Mouse (Mus musculus) MEL (cell line): ENCODE data around the gene Pla2g12a. TPM values are rescaled to one million over a fixed set of nuclear protein-coding genes. Genes with fewer than 3 reads are reported as not detected.

ENCODE experiments used
- DNase-seq: peaks from one replicate; pipeline ENCODE4 v3.0.0; 2011; ENCODE audit warnings: low read depth, low spot score
- H3K27ac ChIP-seq: 2 replicates; pipeline ENCODE4 v1.5.1; 2012; ENCODE audit warnings: low read depth, mild to moderate bottlenecking, control low read depth, low read length, moderate library complexity; ENCODE audit not compliant: control insufficient read depth
- H3K27me3 ChIP-seq, 2 experiments: fragments of 150-350 bp in 1 of 2; sonication (generic) in 1 of 2; 2 replicates each; pipeline ENCODE4 v1.6.1; 2012; ENCODE audit warnings: low read length in 2 of 2, mild to moderate bottlenecking in 2 of 2, improper control_type of control experiment in 1 of 2, moderate library complexity in 1 of 2; ENCODE audit not compliant: insufficient read depth in 2 of 2, control insufficient read depth in 1 of 2
- H3K36me3 ChIP-seq, 2 experiments: 2 replicates each; pipeline ENCODE4 v1.6.1; 2012 to 2014; ENCODE audit warnings: low read length in 2 of 2, improper control_type of control experiment in 1 of 2, inconsistent platforms in 1 of 2, mild to moderate bottlenecking in 1 of 2; ENCODE audit not compliant: insufficient read depth in 2 of 2, control insufficient read depth in 1 of 2
- H3K4me1 ChIP-seq, 2 experiments: fragments of 150-350 bp in 1 of 2; sonication (generic) in 1 of 2; 2 replicates each; pipeline ENCODE4 v1.6.1; 2012; ENCODE audit warnings: low read length in 2 of 2, improper control_type of control experiment in 1 of 2, mild to moderate bottlenecking in 1 of 2; ENCODE audit not compliant: insufficient read depth in 2 of 2, control insufficient read depth in 1 of 2
- H3K4me3 ChIP-seq, 2 experiments: fragments of 150-350 bp in 1 of 2; sonication (generic) in 1 of 2; 2 replicates each; pipeline ENCODE4 v1.5.1; 2012; ENCODE audit warnings: low read depth in 2 of 2, low read length in 2 of 2, mild to moderate bottlenecking in 2 of 2, moderate library complexity in 2 of 2, control low read depth in 1 of 2, improper control_type of control experiment in 1 of 2; ENCODE audit not compliant: control insufficient read depth in 1 of 2, insufficient read depth in 1 of 2
- H3K79me2 ChIP-seq: 2 replicates; pipeline ENCODE4 v1.6.1; 2012; ENCODE audit warnings: mild to moderate bottlenecking, low read length, moderate library complexity; ENCODE audit not compliant: control insufficient read depth, poor library complexity, insufficient read depth
- H3K9ac ChIP-seq: 2 replicates; pipeline ENCODE4 v1.6.1; 2012; ENCODE audit warnings: low read depth, mild to moderate bottlenecking, control low read depth, low read length, moderate library complexity; ENCODE audit not compliant: control insufficient read depth, poor library complexity, severe bottlenecking
- H3K9me3 ChIP-seq: fragments of 150-350 bp; sonication (generic); replicated peaks from 2 replicates; pipeline ENCODE4 v1.6.1; 2012; ENCODE audit warnings: mild to moderate bottlenecking, low read length, improper control_type of control experiment, moderate library complexity; ENCODE audit not compliant: insufficient read depth
- BHLHE40 ChIP-seq: IDR thresholded peaks from 2 replicates; pipeline ENCODE4 v1.6.1; 2012; ENCODE audit warnings: low read depth, mild to moderate bottlenecking, inconsistent platforms, low read length, improper control_type of control experiment, borderline replicate concordance
- CHD1 ChIP-seq: IDR thresholded peaks from 2 replicates; pipeline ENCODE4 v1.6.1; 2012; ENCODE audit warnings: low read depth, mild to moderate bottlenecking, inconsistent platforms, low read length, improper control_type of control experiment
- CTCF ChIP-seq, 3 experiments: IDR thresholded peaks in 2 of 3; conservative IDR thresholded peaks in 1 of 3; 2 replicates each; pipeline ENCODE4 v1.5.1; 2011 to 2012; ENCODE audit warnings: low read length in 3 of 3, low read depth in 2 of 3, mild to moderate bottlenecking in 2 of 3, improper control_type of control experiment in 1 of 3, inconsistent platforms in 1 of 3, mixed read lengths in 1 of 3, moderate library complexity in 1 of 3; ENCODE audit not compliant: control insufficient read depth in 1 of 3, insufficient read depth in 1 of 3, poor library complexity in 1 of 3, severe bottlenecking in 1 of 3
- EP300 ChIP-seq, 2 experiments: IDR thresholded peaks; 2 replicates each; pipeline ENCODE4 v1.6.1; 2011; ENCODE audit warnings: improper control_type of control experiment in 2 of 2, low read length in 2 of 2, low read depth in 1 of 2, mild to moderate bottlenecking in 1 of 2
- ETS1 ChIP-seq: IDR thresholded peaks from 2 replicates; pipeline ENCODE4 v1.6.1; 2012; ENCODE audit warnings: low read depth, mild to moderate bottlenecking, inconsistent platforms, low read length, improper control_type of control experiment, moderate library complexity
- GATA1 ChIP-seq: IDR thresholded peaks from 2 replicates; pipeline ENCODE4 v1.6.1; 2011; ENCODE audit warnings: low read depth, low read length, improper control_type of control experiment
- HCFC1 ChIP-seq: IDR thresholded peaks from 2 replicates; pipeline ENCODE4 v1.6.1; 2012; ENCODE audit warnings: low read depth, mild to moderate bottlenecking, inconsistent platforms, low read length, improper control_type of control experiment, moderate library complexity
- JUND ChIP-seq: IDR thresholded peaks from 2 replicates; pipeline ENCODE4 v1.6.1; 2011; ENCODE audit warnings: low read depth, mild to moderate bottlenecking, improper control_type of control experiment, low read length
- MAX ChIP-seq: IDR thresholded peaks from 2 replicates; pipeline ENCODE4 v1.6.1; 2011; ENCODE audit warnings: low read length, improper control_type of control experiment
- MAZ ChIP-seq: IDR thresholded peaks from 2 replicates; pipeline ENCODE4 v1.6.1; 2012; ENCODE audit warnings: low read depth, mild to moderate bottlenecking, inconsistent platforms, low read length, improper control_type of control experiment
- MEF2A ChIP-seq: IDR thresholded peaks from 2 replicates; pipeline ENCODE4 v1.6.1; 2014; ENCODE audit warnings: low read depth, mild to moderate bottlenecking, inconsistent platforms, low read length, improper control_type of control experiment; ENCODE audit not compliant: poor library complexity, insufficient replicate concordance, severe bottlenecking; ENCODE audit errors: extremely low read depth
- MXI1 ChIP-seq: IDR thresholded peaks from 2 replicates; pipeline ENCODE4 v1.6.1; 2011; ENCODE audit warnings: mild to moderate bottlenecking, low read depth, low read length, improper control_type of control experiment
- MYC ChIP-seq: IDR thresholded peaks from 2 replicates; pipeline ENCODE4 v1.6.1; 2011; ENCODE audit warnings: low read depth, mild to moderate bottlenecking, low read length, improper control_type of control experiment, moderate library complexity
- NRF1 ChIP-seq: IDR thresholded peaks from 2 replicates; pipeline ENCODE4 v1.6.1; 2014; ENCODE audit warnings: low read depth, mild to moderate bottlenecking, inconsistent platforms, low read length, improper control_type of control experiment, moderate library complexity; ENCODE audit not compliant: poor library complexity, insufficient read depth, severe bottlenecking
- POLR2A ChIP-seq, 2 experiments: IDR thresholded peaks; 2 replicates each; pipeline ENCODE4 v1.6.1; 2011 to 2012; ENCODE audit warnings: low read length in 2 of 2, mild to moderate bottlenecking in 2 of 2, control low read depth in 1 of 2, improper control_type of control experiment in 1 of 2, low read depth in 1 of 2, moderate library complexity in 1 of 2; ENCODE audit not compliant: control insufficient read depth in 1 of 2, insufficient read depth in 1 of 2, poor library complexity in 1 of 2
- POLR2AphosphoS5 ChIP-seq: IDR thresholded peaks from 2 replicates; pipeline ENCODE4 v1.6.1; 2012; ENCODE audit warnings: low read depth, borderline replicate concordance, mild to moderate bottlenecking, inconsistent platforms, low read length, moderate library complexity, mixed read lengths
- RCOR1 ChIP-seq: IDR thresholded peaks from 2 replicates; pipeline ENCODE4 v1.6.1; 2012; ENCODE audit warnings: low read depth, mild to moderate bottlenecking, inconsistent platforms, low read length, improper control_type of control experiment
- USF2 ChIP-seq, 2 experiments: IDR thresholded peaks; 2 replicates each; pipeline ENCODE4 v1.6.1; 2011 to 2012; ENCODE audit warnings: improper control_type of control experiment in 2 of 2, low read length in 2 of 2, borderline replicate concordance in 1 of 2, inconsistent platforms in 1 of 2, low read depth in 1 of 2, mild to moderate bottlenecking in 1 of 2; ENCODE audit not compliant: insufficient read depth in 1 of 2
- ZKSCAN1 ChIP-seq: IDR thresholded peaks from 2 replicates; pipeline ENCODE4 v1.6.1; 2012; ENCODE audit warnings: low read depth, mild to moderate bottlenecking, inconsistent platforms, low read length, improper control_type of control experiment, moderate library complexity
- ZMIZ1 ChIP-seq: IDR thresholded peaks from 2 replicates; pipeline ENCODE4 v1.6.1; 2012; ENCODE audit warnings: low read depth, mild to moderate bottlenecking, inconsistent platforms, low read length, improper control_type of control experiment, moderate library complexity
- ZNF384 ChIP-seq: IDR thresholded peaks from 2 replicates; pipeline ENCODE4 v1.6.1; 2012; ENCODE audit warnings: low read depth, mild to moderate bottlenecking, inconsistent platforms, low read length, improper control_type of control experiment
- polyA plus RNA-seq, 2 experiments: library from polyadenylated mRNA; stranded (reverse) in 1 of 2; unstranded in 1 of 2; fragments of >175 nt in 1 of 2; fragments of >200 nt in 1 of 2; gene quantifications; 2 replicates each; pipeline versions ENCODE4 v1.2.1 to v1.2.4; 2012; ENCODE audit warnings: low replicate concordance in 2 of 2, low read depth in 1 of 2; ENCODE audit not compliant: insufficient read length in 2 of 2, insufficient read depth in 1 of 2, missing spikeins in 1 of 2
- total RNA-seq: library from RNA; depleted of rRNA; stranded (reverse); fragments of 300-350 nt; gene quantifications from 2 replicates; pipeline ENCODE4 v1.2.3, GENCODE M21; 2012

The Pla2g12a gene
- total and polyA plus RNA-seq, 3 experiments: 89.8 to 251 (median 93.5) TPM

- H3K27ac ChIP-seq: peak overlapping the region; percentile 53; the same call in 1 of the 2 replicates
- DNase-seq: peak; percentile 77
These were observed 838 bp downstream of the Pla2g12a start for GRCm38 (mm10) chr3:129879131-129879757.

GRCm38 (mm10) chr3:129879913-129880312, 1.5 kb downstream of the Pla2g12a start:
- H3K4me3 ChIP-seq: peak overlapping the region; percentile 35 to 61
- peaks cover 35% of the 10 kb centered on the region for H3K79me2 ChIP-seq
- H3K27me3 ChIP-seq: no peaks in the 10 kb centered on the region
- peak overlapping the region; percentile 48 for H3K9ac ChIP-seq
- H3K9me3 ChIP-seq: no peaks in the 10 kb centered on the region
- H3K36me3 ChIP-seq: peaks cover 5 to 20% of the 10 kb centered on the region in 2 experiments
- 0 out of 2 replicates have a peak overlapping the region, but pooled peaks have one; percentile 25 for H3K27ac ChIP-seq
- TF ChIP-seq ZKSCAN1 (peak; percentile 64; the same call in 1 of the 2 replicates), USF2 (IDR thresholded peaks at IDR 0.05; ENCODE audit: borderline replicate concordance in 1 of 2, insufficient read depth in 1 of 2, low read depth in 1 of 2, low read length in 2 of 2) (no peak)
- TF ChIP-seq, all 39 proteins: peak for 1
- DNase-seq: no peak
- peaks cover 11 to 35% of the 10 kb centered on the region in 2 experiments for H3K4me1 ChIP-seq

More at GRCm38 (mm10) chr3:129879131-129879757, 838 bp downstream of the Pla2g12a start:
- peak; percentile 39; the same call in 1 of the 2 replicates for TF ChIP-seq NRF1
- TF ChIP-seq JUND: no peak
- TF ChIP-seq MAX: no peak
- TF ChIP-seq EP300 (IDR thresholded peaks at IDR 0.05; ENCODE audit: low read depth in 1 of 2, low read length in 2 of 2): no peak
- TF ChIP-seq BHLHE40: peak; percentile 85
- H3K9ac ChIP-seq: peak overlapping the region; percentile 91
- H3K36me3 ChIP-seq: peaks cover 5 to 20% of the 10 kb centered on the region in 2 experiments
- H3K27me3 ChIP-seq: no peaks in the 10 kb centered on the region
- H3K79me2 ChIP-seq: peaks cover 32% of the 10 kb centered on the region
- peak overlapping the region; percentile 77 to 89 for H3K4me3 ChIP-seq
- no peaks in the 10 kb centered on the region for H3K9me3 ChIP-seq
- peaks cover 11 to 35% of the 10 kb centered on the region in 2 experiments for H3K4me1 ChIP-seq

GRCm38 (mm10) chr3:129880925-129881593, 2.7 kb downstream of the Pla2g12a start:
- Histone ChIP-seq H3K9me3 (no peaks in the 10 kb centered on the region), H3K27me3 (no peaks in the 10 kb centered on the region), H3K36me3 (peaks cover 7 to 23% of the 10 kb centered on the region in 2 experiments), H3K9ac (0 out of 2 replicates have a peak overlapping the region, but pooled peaks have one; percentile 1), H3K4me3 (peak overlapping the region in 1 of 2 experiments; percentile 34; a peak in 1 of 4 replicates), H3K4me1 (peaks cover 11 to 38% of the 10 kb centered on the region in 2 experiments), H3K27ac (peak overlapping the region; percentile 35), H3K79me2 (peaks cover 38% of the 10 kb centered on the region)
- DNase-seq: peak; percentile 71
- no peak for TF ChIP-seq ZMIZ1
- no peak for TF ChIP-seq MAX
- peak; percentile 63 for TF ChIP-seq GATA1
- TF ChIP-seq MEF2A: no peak
- no peak for TF ChIP-seq JUND
- peak; percentile 48 for TF ChIP-seq ETS1
- TF ChIP-seq ZNF384: no peak
- 0 out of 2 replicates have a peak, but pooled peaks have one; percentile 37 for TF ChIP-seq MAZ
- TF ChIP-seq POLR2A (IDR thresholded peaks at IDR 0.05; ENCODE audit: control insufficient read depth in 1 of 2, insufficient read depth in 1 of 2, low read depth in 1 of 2, low read length in 2 of 2, poor library complexity in 1 of 2): no peak
- no peak for TF ChIP-seq CHD1
- TF ChIP-seq MYC: no peak
- no peak; the same call in none of the 2 replicates for TF ChIP-seq MXI1
- no peak for TF ChIP-seq HCFC1
- 0 out of 2 replicates have a peak, but pooled peaks have one; percentile 16 for TF ChIP-seq RCOR1
- no peak for TF ChIP-seq CTCF (IDR thresholded peaks at IDR 0.05 in 2 of 3, conservative IDR thresholded peaks at IDR 0.05 in 1 of 3; ENCODE audit: control insufficient read depth in 1 of 3, insufficient read depth in 1 of 3, low read depth in 2 of 3, low read length in 3 of 3, poor library complexity in 1 of 3, severe bottlenecking in 1 of 3)
- TF ChIP-seq POLR2AphosphoS5: no peak
